Mouse (Mus musculus): Measurements from ENCODE around the gene Pomt1. TPM values are rescaled to one million over a fixed set of nuclear protein-coding genes. Genes with fewer than 3 reads are reported as not detected.

Gene Pomt1
- polyA plus RNA-seq, 1 experiment from 2014 or later, result 22.5 TPM

DNA sequence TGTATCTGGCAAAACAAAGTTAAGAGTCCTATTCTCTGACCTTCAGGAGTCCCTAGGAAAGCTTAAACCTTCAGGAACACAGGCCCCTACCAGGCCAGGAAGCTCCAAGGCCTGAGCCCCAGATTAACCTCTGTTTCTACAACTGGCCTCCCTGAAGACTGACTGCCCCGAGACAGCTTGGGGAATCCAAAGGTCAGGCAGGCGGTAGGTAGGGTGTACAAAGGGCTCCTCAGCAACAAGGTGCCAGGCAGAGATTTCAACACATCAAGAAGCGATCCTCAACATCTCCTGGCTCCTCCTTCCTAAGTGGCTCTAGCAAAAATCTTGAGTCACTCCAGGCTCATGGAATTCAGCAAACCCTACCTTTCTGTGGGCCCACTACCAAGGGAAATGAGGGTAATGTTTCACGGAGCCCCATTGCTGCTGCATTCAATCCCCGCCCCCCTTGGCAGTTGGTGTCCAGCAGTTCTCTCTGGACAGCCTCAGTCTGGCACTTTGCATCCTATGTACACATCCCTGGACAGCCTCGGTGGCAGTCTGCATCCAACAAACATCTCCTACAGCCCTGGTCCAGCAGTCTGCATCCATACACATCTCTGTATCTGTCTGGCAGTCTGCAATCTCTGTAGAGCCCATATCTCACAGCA is 22.6 kb downstream of the Pomt1 start:
- Histone ChIP-seq H3K4me3 (peak overlapping the region; percentile 91), H3K4me1 (peaks cover 19% of the 10 kb centered on the region), H3K27ac (replicated peaks) (peak overlapping the region; percentile 90), H3K9me3 (no peaks in the 10 kb centered on the region), H3K27me3 (replicated peaks; ENCODE audit: low read depth, poor library complexity, severe bottlenecking) (no peaks in the 10 kb centered on the region), H3K36me3 (replicated peaks) (peaks cover 44% of the 10 kb centered on the region)
- DNase-seq (ENCODE audit: low spot score), result no peak
- 65% methylated on average over 6 of the region's 6 CpGs for WGBS

DNA sequence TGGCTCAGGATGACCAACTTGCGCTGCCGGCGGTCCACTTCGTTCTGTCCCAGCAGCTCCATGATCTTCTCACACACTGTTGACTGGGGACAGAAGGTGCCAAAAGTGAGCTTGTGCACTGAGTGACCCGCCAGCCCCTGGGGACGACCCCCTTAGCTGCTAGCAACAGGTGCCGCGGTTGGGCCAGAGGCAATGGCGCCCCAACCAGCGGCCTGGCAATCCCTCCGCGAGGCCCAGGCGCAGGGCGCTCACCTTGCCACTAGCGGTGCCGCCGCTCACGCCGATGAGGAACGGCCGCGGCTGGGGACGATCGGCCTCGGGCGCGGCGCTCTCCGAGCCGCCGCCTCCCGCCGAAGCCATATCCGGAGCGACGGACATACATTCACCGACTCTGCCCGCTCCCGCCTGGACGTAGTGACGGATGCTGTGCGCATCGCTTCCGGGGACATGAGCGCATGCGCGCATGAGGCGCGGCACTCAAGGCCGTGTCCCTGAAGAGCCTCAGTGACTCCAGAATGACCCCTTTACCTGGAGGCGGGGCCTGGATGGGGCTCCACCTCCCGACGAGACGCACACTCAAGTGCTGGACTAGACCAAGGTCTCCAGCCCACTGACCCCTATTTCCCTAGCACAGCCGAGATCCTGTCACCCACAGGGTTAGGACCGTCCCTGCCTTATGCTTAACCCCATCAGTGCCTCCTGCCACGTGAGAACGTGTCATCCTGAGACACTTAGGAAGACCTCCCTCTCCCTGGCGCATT is 23.4 kb downstream of the Pomt1 start, which contains the start of gene Uck1:
Gene Uck1, minus strand, starts transcription at position 503 of the 761 bp plus-strand sequence.
- peaks cover 19% of the 10 kb centered on the region for H3K4me1 ChIP-seq
- peaks cover 36% of the 10 kb centered on the region for H3K36me3 ChIP-seq (replicated peaks)
- H3K27me3 ChIP-seq (replicated peaks; ENCODE audit: low read depth, poor library complexity, severe bottlenecking), result no peaks in the 10 kb centered on the region
- DNase-seq (ENCODE audit: low spot score), result peak; percentile 91
- H3K4me3 ChIP-seq, result peak within 1 kb of the TSS; percentile 91
- no peaks in the 10 kb centered on the region for H3K9me3 ChIP-seq
- peak within 1 kb of the TSS; percentile 90 for H3K27ac ChIP-seq (replicated peaks)
- whole genome bisulfite sequencing, result 1% methylated on average over 59 of the region's 59 CpGs

DNA sequence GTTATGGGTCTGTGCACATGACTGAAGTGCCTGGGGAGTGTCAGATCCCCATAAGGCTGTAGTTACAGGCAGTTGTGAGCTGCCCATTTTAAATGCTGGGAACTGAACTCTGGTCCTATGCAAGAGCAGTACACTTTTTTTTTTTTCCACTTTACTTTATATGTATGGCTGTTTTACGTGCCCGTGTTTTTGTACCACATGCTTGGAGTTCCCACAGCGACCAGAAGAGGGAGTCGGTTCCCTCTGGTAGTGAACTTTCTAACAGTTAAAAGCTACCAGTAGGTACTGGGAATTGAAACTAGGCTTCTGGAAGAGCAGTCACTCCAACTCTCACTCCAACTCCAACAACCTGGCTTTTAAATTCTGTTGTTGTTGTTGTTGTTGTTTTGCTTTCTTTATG is 24.2 kb downstream of the Pomt1 start:
- H3K4me3 ChIP-seq, result peak overlapping the region; percentile 91; the same call in 1 of the 2 replicates
- H3K9me3 ChIP-seq, result no peaks in the 10 kb centered on the region
- 33% methylated on average over 4 of the region's 4 CpGs for WGBS
- peaks cover 31% of the 10 kb centered on the region for H3K36me3 ChIP-seq (replicated peaks)
- peaks cover 19% of the 10 kb centered on the region for H3K4me1 ChIP-seq
- no peaks in the 10 kb centered on the region for H3K27me3 ChIP-seq (replicated peaks; ENCODE audit: low read depth, poor library complexity, severe bottlenecking)
- peak; percentile 38 for DNase-seq (ENCODE audit: low spot score)
- H3K27ac ChIP-seq (replicated peaks), result no peak overlapping the region

DNA sequence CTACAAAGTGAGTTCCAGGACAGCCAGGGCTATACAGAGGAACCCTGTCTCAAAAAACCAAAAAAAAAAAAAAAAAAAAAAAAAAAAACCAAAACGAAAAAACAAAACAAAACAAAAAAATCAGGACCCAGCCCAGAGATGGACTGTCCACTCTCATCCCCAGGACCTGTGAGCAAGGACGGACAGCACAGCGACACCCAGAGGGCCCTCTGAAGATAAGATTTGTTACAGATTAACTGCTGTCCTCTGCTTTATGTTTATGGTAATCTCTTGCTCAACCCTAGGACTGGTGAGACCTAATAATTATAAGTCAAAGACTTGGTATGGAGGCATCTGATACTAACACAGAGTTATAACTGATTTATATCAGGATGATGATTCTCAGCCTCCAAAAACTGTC is 39.4 kb downstream of the Pomt1 start:
- WGBS, result 66% methylated on average over 3 of the region's 3 CpGs
- Histone ChIP-seq H3K9me3 (no peaks in the 10 kb centered on the region), H3K27ac (replicated peaks) (no peak overlapping the region), H3K4me3 (no peak overlapping the region), H3K36me3 (replicated peaks) (peaks cover 45% of the 10 kb centered on the region), H3K27me3 (replicated peaks; ENCODE audit: low read depth, poor library complexity, severe bottlenecking) (no peaks in the 10 kb centered on the region), H3K4me1 (no peaks in the 10 kb centered on the region)
- DNase-seq (ENCODE audit: low spot score), result no peak

DNA sequence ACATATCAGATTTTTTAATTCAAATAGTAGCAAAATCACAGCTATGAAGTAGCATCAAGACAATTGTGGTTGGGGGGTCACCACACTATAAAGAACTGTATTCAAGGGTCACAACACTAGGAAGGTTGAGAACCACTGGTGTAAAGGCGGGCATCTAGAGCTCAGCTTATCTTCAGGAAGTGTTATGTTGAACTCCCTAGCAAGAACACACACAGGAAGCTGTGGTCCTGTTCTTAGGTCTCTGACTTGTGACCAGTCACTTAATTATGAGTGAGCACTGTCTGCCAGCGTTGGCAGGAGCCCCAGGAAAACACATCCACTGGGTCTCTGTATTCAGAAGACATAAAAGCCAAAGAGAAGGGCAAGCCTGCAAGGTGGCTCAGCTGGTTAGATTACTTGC is 45.9 kb downstream of the Pomt1 start:
- 89% methylated on average over 2 of the region's 2 CpGs for WGBS
- Histone ChIP-seq H3K4me1 (peaks cover 11% of the 10 kb centered on the region), H3K27me3 (replicated peaks; ENCODE audit: low read depth, poor library complexity, severe bottlenecking) (no peaks in the 10 kb centered on the region), H3K36me3 (replicated peaks) (peaks cover 87% of the 10 kb centered on the region), H3K9me3 (no peaks in the 10 kb centered on the region), H3K4me3 (no peak overlapping the region), H3K27ac (replicated peaks) (no peak overlapping the region)
- DNase-seq (ENCODE audit: low spot score), result no peak

DNA sequence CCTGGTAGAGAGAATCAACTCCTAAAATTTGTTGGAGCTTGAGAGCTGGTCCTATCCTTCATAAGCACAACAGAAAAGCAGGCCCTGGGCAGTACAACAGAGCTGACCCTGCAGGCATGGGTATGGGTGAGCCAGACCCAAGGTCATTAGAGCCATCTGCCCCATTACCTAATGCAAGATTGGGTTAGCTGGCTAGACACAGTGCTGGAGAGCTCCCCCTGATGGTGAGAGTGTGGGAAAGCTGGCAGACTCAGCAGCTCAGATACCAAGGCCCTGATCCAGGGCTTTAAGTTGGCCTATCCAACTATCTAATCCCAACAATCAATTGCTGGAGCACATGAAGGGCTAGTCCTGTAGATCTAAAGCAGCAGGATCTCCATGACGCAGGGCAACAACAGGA is 46.3 kb downstream of the Pomt1 start:
- H3K4me1 ChIP-seq, result peaks cover 11% of the 10 kb centered on the region
- 83% methylated on average over 1 of the region's 1 CpGs for WGBS
- H3K27me3 ChIP-seq (replicated peaks; ENCODE audit: low read depth, poor library complexity, severe bottlenecking), result no peaks in the 10 kb centered on the region
- H3K4me3 ChIP-seq, result no peak overlapping the region
- no peaks in the 10 kb centered on the region for H3K9me3 ChIP-seq
- peaks cover 83% of the 10 kb centered on the region for H3K36me3 ChIP-seq (replicated peaks)
- no peak overlapping the region for H3K27ac ChIP-seq (replicated peaks)
- DNase-seq (ENCODE audit: low spot score), result peak; percentile 45

DNA sequence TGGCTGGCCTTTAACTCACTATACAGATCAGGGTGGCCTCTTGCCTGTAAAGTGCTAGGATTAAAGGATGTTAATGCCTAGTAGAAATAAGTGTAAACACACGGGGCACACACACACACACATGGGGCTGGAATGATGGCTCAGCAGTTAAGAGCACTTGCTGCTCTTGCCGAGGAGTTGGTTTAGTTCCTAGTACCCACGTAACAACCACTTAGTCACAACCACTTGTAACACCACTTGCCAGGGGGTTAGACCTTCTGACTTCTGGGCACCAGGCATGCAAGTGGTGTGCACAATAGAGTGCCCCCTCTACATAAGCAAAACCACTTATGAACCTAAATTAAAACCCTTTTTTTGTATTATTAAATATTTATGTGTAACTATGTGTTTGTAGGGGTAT is 47.6 kb downstream of the Pomt1 start:
- no peak for DNase-seq (ENCODE audit: low spot score)
- Histone ChIP-seq H3K9me3 (no peaks in the 10 kb centered on the region), H3K27ac (replicated peaks) (no peak overlapping the region), H3K4me3 (no peak overlapping the region), H3K36me3 (replicated peaks) (peaks cover 70% of the 10 kb centered on the region), H3K27me3 (replicated peaks; ENCODE audit: low read depth, poor library complexity, severe bottlenecking) (no peaks in the 10 kb centered on the region), H3K4me1 (peaks cover 17% of the 10 kb centered on the region)
- WGBS, result 93% methylated on average over 3 of the region's 3 CpGs

DNA sequence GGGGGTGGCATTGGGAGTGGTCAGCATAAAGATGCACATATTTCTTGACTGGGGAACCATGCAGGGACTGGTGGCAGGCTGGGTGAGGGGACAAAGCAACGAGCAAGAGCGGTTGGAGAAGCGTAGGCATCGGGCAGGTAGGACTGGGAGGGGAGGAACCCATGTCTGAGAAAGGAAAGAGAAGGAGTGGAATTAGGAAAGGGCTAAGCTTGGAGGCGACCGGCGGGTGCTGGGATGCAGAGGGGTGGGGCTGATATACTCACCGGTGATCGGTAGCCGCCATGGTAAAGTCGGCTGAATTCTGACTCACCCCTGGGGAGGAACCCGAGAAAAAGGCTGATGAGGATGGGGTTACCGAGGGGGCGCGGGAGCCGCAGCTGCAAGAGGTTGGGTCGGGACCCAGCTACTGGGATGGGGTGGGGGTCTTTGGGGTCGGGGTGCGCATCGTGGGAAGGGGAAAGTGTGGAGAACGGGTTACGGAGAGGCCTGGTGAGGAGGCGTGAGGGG is 51.0 kb downstream of the Pomt1 start, which contains the start of gene Golga2:
Gene Golga2, plus strand, starts transcription at position 51 of the 507 bp plus-strand sequence.
- Histone ChIP-seq H3K4me3 (peak within 1 kb of the TSS; percentile 92), H3K9me3 (no peaks in the 10 kb centered on the region), H3K27ac (replicated peaks) (peak within 1 kb of the TSS; percentile 93), H3K36me3 (replicated peaks) (peaks cover 36% of the 10 kb centered on the region), H3K4me1 (peaks cover 22% of the 10 kb centered on the region), H3K27me3 (replicated peaks; ENCODE audit: low read depth, poor library complexity, severe bottlenecking) (no peaks in the 10 kb centered on the region)
- under 1% methylated on average over 23 of the region's 23 CpGs for WGBS
- no peak for DNase-seq (ENCODE audit: low spot score)

DNA sequence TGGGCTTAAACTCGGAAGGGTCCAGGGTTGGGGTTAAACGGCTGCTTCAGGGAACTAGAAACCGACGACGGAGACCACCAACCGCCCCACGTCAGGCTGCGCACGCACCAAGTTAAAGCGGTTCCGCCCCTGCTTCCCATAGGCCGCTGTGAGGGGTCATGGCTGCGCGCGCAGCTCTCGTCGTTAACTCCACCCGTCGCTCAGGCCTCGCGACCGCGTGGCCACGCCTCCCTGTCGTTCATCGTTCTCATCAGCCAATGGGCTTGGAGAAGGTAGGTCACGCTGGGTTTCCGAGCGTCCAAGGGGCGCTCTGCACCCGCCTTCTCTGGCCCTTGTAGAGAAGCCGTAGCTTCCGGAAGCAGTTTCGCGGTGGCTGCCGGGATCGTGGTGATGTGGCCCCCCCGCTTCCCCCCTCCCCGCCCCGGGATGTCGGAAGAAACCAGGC is 51.6 kb downstream of the Pomt1 start, which contains the start of gene Swi5:
Gene Swi5, minus strand, starts transcription at position 153 of the 445 bp plus-strand sequence.
- Histone ChIP-seq H3K4me1 (peaks cover 22% of the 10 kb centered on the region), H3K9me3 (no peaks in the 10 kb centered on the region), H3K27ac (replicated peaks) (peak within 1 kb of the TSS; percentile 93), H3K27me3 (replicated peaks; ENCODE audit: low read depth, poor library complexity, severe bottlenecking) (no peaks in the 10 kb centered on the region), H3K36me3 (replicated peaks) (peaks cover 36% of the 10 kb centered on the region), H3K4me3 (peak within 1 kb of the TSS; percentile 92)
- WGBS, result under 1% methylated on average over 41 of the region's 41 CpGs
- DNase-seq (ENCODE audit: low spot score), result peak; percentile 100

DNA sequence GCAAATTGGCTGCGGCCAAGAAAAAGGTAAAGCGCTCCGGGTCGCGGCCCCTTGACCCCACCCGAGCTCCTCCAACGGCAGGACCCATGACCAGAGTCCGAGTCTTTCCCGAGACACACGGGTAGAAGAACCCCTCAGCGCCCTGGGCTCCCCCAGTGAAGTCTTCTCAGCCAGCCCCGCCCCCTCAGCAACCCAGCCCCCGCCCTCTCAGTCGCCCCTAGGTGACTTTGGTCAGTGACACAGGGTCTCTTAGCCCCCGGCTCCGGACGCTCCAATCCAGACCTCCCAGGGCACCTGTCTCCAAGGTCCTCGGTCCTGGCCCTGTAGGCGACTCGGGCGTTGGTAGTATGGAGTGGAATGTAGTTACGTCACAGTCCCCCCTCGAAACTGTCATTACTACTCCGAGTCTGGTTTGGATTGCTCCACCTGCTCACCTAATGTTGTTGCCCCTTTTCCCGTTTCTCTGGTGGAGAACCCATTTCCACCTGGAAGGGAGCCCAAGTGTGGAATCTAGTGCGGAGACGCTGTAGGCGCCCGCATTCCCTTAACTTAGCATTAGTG is 52.1 kb downstream of the Pomt1 start:
- H3K9me3 ChIP-seq, result no peaks in the 10 kb centered on the region
- no peak for DNase-seq (ENCODE audit: low spot score)
- peaks cover 36% of the 10 kb centered on the region for H3K36me3 ChIP-seq (replicated peaks)
- H3K27ac ChIP-seq (replicated peaks), result peak overlapping the region; percentile 93
- H3K27me3 ChIP-seq (replicated peaks; ENCODE audit: low read depth, poor library complexity, severe bottlenecking), result no peaks in the 10 kb centered on the region
- 3% methylated on average over 29 of the region's 29 CpGs for WGBS
- peaks cover 22% of the 10 kb centered on the region for H3K4me1 ChIP-seq
- H3K4me3 ChIP-seq, result peak overlapping the region; percentile 92

DNA sequence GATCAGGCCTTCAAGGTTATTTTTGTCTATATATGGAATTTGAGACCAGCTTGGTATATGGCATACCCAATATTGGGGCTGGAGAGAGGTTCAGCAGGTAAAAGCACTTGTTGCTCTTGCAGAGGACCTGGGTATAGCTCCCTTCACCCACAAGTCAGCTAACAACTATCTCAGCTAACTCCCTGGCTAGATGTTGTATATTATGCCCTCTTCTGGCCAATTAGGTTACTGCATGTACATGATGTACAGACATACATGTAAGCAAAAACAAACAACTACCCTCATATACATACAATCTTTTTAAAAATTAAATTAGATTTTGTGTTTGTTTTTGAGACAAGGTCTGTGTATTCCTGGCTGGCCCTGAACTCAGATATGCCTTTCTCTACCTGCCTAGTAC is 53.2 kb downstream of the Pomt1 start:
- H3K27ac ChIP-seq (replicated peaks), result no peak overlapping the region
- H3K27me3 ChIP-seq (replicated peaks; ENCODE audit: low read depth, poor library complexity, severe bottlenecking), result no peaks in the 10 kb centered on the region
- DNase-seq (ENCODE audit: low spot score), result no peak
- no peaks in the 10 kb centered on the region for H3K9me3 ChIP-seq
- peaks cover 22% of the 10 kb centered on the region for H3K4me1 ChIP-seq
- H3K36me3 ChIP-seq (replicated peaks), result peaks cover 25% of the 10 kb centered on the region
- peak overlapping the region; percentile 92; the same call in 1 of the 2 replicates for H3K4me3 ChIP-seq

DNA sequence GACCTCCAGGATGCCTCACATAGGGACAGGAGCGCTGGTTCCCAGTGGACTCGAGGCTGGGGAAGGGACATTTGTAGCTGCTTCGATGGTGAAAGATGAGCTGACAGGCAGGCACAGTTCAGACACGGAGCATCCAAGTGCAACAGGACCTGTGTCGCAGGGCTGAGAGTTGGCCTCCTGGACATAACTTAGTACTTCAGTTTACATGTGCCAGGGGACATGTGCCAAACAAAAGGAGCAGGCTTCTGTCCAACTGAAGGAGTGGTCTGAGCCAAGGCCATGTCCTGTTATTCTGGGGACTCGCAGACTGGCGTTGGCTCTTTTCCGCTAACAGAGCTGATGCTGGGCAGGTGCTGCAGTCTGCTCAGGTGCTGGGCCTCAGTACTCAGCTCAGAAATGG is 58.0 kb downstream of the Pomt1 start:
- Histone ChIP-seq H3K4me1 (peaks cover 1% of the 10 kb centered on the region), H3K9me3 (no peaks in the 10 kb centered on the region), H3K4me3 (no peak overlapping the region), H3K36me3 (replicated peaks) (peaks cover 54% of the 10 kb centered on the region), H3K27ac (replicated peaks) (no peak overlapping the region), H3K27me3 (replicated peaks; ENCODE audit: low read depth, poor library complexity, severe bottlenecking) (no peaks in the 10 kb centered on the region)
- DNase-seq (ENCODE audit: low spot score), result no peak
- WGBS, result 84% methylated on average over 8 of the region's 8 CpGs

All from embryonic facial prominence, embryonic 10.5 days (tissue).